Mouse (Mus musculus) left cerebral cortex, adult 2 months (tissue): ENCODE measurements around the gene Pctp. TPM values are rescaled to one million over a fixed set of nuclear protein-coding genes. Genes with fewer than 3 reads are reported as not detected.

Source experiments
- DNase-seq, 2 experiments: peaks; one replicate each; pipeline ENCODE4 v3.0.0; 2021 to 2022; ENCODE audit warnings: low spot score in 2 of 2, mixed read lengths in 1 of 2; ENCODE audit errors: extremely low spot score in 1 of 2
- H3K27ac ChIP-seq: fragments of 200-600 bp; 2 replicates; pipeline ENCODE4 v1.8.1; 2022
- H3K4me3 ChIP-seq: fragments of 200-600 bp; 2 replicates; pipeline ENCODE4 v1.8.1; 2022
- CTCF ChIP-seq: fragments of 200-600 bp; IDR thresholded peaks from 2 replicates; pipeline ENCODE4 v1.8.1; 2022; ENCODE audit warnings: antibody characterized with exemption, mild to moderate bottlenecking, moderate library complexity
- intact Hi-C: fragments of 180-260 bp; cut with DNase I; formaldehyde crosslinking; loops from one replicate; pipeline ENCODE4 v1.15.1; 2025
- total RNA-seq, 2 experiments: library from RNA; stranded (reverse); gene quantifications; 2 replicates each; pipeline ENCODE4 v1.2.3; 2021

The Pctp gene
- total RNA-seq, 2 experiments from 2014 or later = 1.1 to 1.3 TPM

- TF ChIP-seq CTCF = no peak
- no peak overlapping the region for H3K27ac ChIP-seq
- H3K4me3 ChIP-seq = no peak overlapping the region
- DNase-seq = no peak
- intact Hi-C loops = loop anchor here (5.0 to 10.0 kb wide), 3 partner anchors 319 to 637 kb away; no protein-coding TSS in a partner anchor
Observed at GRCm38 (mm10) chr11:89985200-89986187, 17.2 kb downstream of the Pctp start.

DNA sequence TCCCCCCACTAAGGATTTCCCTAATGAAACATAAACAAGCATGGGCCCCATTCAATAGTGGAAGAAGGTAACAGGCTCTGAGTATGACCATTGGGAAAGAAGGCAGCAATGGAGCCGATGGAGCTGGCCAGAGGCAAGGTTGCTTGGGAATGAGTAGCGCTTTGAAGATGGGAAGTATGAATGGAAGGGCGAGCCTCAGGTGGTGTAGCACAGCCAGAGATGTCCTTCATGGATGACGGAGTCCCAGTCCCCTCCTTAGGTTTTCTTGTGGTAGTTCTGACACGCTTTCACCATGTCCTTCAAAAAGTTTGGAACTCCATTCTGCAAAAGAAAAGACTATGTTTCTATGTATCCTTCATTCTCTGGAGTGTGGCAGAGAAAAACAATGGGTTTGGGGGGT is 18.3 kb downstream of the Pctp start:
- no peak overlapping the region for H3K4me3 ChIP-seq
- intact Hi-C loops = loop anchor here (10.0 kb wide), 2 partner anchors 320 to 440 kb away; no protein-coding TSS in a partner anchor
- no peak overlapping the region for H3K27ac ChIP-seq
- no peak for TF ChIP-seq CTCF
- DNase-seq = no peak

GRCm38 (mm10) chr11:89982918-89983317 is 19.8 kb downstream of the Pctp start:
- TF ChIP-seq CTCF = no peak; the same call in 1 of the 2 replicates
- intact Hi-C loops = loop anchor here (10.0 kb wide), 2 partner anchors 322 to 442 kb away; no protein-coding TSS in a partner anchor
- no peak overlapping the region for H3K4me3 ChIP-seq

DNA sequence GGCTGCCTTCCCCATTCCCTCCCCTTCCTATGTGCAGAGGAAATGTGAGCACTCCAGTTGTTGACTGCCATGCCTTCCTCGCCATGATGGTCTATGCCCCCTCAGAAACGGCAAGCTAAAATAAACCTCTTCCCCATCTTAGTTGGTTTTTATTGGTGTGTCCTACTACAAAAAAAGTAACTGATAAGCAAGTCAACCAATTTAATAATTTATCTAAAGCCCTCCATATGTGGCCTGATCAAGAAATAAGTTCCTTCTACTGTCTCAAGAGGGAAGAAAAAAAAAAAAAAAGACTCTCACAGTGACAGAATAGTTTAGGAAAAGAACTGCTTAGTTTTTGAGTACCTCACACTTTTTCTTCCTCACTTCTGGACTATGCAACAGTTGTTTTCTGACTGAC is 22.6 kb downstream of the Pctp start:
- no peak for DNase-seq
- Histone ChIP-seq H3K27ac (no peak overlapping the region), H3K4me3 (no peak overlapping the region)
- intact Hi-C loops = loop anchor here (10.0 kb wide), 2 partner anchors 325 to 445 kb away; no protein-coding TSS in a partner anchor
- no peak for TF ChIP-seq CTCF

More at GRCm38 (mm10) chr11:89982918-89983317, 19.8 kb downstream of the Pctp start:
- H3K27ac ChIP-seq = no peak overlapping the region
- DNase-seq = no peak

- H3K27ac ChIP-seq = no peak overlapping the region
- intact Hi-C loops = loop anchor here (2.0 kb wide), 1 partner anchor 46 kb away; no protein-coding TSS in a partner anchor
- no peak overlapping the region for H3K4me3 ChIP-seq
- no peak for TF ChIP-seq CTCF
- DNase-seq = no peak
Observed at GRCm38 (mm10) chr11:89978914-89979818, 23.5 kb downstream of the Pctp start.

- DNase-seq = no peak
- H3K27ac ChIP-seq = no peak overlapping the region
Observed at GRCm38 (mm10) chr11:89978353-89978831, 24.3 kb downstream of the Pctp start.

GRCm38 (mm10) chr11:89977746-89978352 is 24.8 kb downstream of the Pctp start:
- TF ChIP-seq CTCF = no peak
- intact Hi-C loops = loop anchor here (2.0 kb wide), 1 partner anchor 45 kb away; no protein-coding TSS in a partner anchor
- DNase-seq = no peak
- Histone ChIP-seq H3K27ac (no peak overlapping the region), H3K4me3 (no peak overlapping the region)

More at GRCm38 (mm10) chr11:89978353-89978831, 24.3 kb downstream of the Pctp start:
- intact Hi-C loops = loop anchor here (2.0 kb wide), 1 partner anchor 46 kb away; no protein-coding TSS in a partner anchor
- H3K4me3 ChIP-seq = no peak overlapping the region
- TF ChIP-seq CTCF = no peak

DNA sequence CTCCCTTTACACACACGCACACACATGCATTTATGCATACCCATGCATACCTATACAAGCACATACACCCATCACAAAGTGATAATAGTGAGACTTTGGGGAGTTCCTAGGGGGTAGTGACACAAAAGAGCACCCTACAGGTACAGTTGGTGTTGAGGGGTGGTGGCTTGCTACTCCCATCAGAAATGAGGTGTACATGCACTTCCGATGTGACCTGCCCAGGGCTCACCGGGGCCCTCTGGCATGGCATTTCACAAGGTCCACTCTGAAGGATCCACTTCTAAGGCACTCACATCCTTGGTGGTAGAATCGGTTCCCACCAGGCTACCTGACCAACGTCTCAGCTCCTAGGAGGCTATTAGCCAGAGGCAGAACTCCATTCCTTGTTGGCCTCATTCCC is 26.3 kb downstream of the Pctp start:
- intact Hi-C loops = no loop called here
- Histone ChIP-seq H3K4me3 (no peak overlapping the region), H3K27ac (no peak overlapping the region)
- TF ChIP-seq CTCF = no peak
- no peak for DNase-seq

- DNase-seq = no peak
- H3K27ac ChIP-seq = no peak overlapping the region
- no peak for TF ChIP-seq CTCF
- intact Hi-C loops = no loop called here
- H3K4me3 ChIP-seq = no peak overlapping the region
Observed at GRCm38 (mm10) chr11:89971296-89971695, 31.4 kb downstream of the Pctp start.

DNA sequence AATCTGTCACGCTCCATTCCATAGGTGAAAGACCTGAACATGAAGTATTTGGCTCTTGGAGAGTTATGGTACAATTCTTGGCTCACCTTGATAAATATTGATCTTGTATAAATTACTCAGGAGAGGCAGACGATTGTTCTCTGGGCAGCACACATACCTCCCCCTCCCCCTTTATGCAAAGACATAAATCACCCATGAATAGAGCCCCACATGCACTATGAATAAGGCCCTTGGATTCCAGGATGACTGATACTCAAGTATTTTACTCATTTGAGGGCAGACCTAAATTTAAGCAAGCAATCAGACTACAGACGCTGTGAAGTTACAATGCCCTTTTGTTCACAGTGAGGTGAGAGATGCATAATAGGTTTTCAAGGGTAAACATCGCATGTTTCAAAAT is 32.0 kb downstream of the Pctp start:
- no peak for DNase-seq
- no peak for TF ChIP-seq CTCF
- Histone ChIP-seq H3K27ac (no peak overlapping the region), H3K4me3 (no peak overlapping the region)
- intact Hi-C loops = no loop called here

- intact Hi-C loops = no loop called here
- no peak for TF ChIP-seq CTCF
- no peak overlapping the region for H3K27ac ChIP-seq
- DNase-seq = no peak
- no peak overlapping the region for H3K4me3 ChIP-seq
Observed at GRCm38 (mm10) chr11:89969131-89969530, 33.6 kb downstream of the Pctp start.
